Mouse (Mus musculus): ENCODE results near the gene Dusp28. TPM values are rescaled to one million over a fixed set of nuclear protein-coding genes. Genes with fewer than 3 reads are reported as not detected.
"Not testable (repeated sequence)": the region's sequence is repeated elsewhere in the genome, so short reads cannot be mapped to it uniquely, and the experiment has no call there.

Gene Dusp28
- polyA plus RNA-seq, 1 experiment from 2014 or later, result 1.2 TPM

GRCm38 (mm10) chr1:92939746-92940145 lies 33.0 kb downstream of the Dusp28 start:
- Histone ChIP-seq H3K27ac (no peak overlapping the region), H3K36me3 (ENCODE audit: inconsistent target) (peaks cover 49% of the 10 kb centered on the region), H3K79me2 (ENCODE audit: inconsistent target) (peaks cover 23% of the 10 kb centered on the region; the same call in 1 of the 2 replicates), H3K4me3 (ENCODE audit: inconsistent target) (no peak overlapping the region)
- WGBS (ENCODE audit: missing documents), result 96% methylated on average over 4 of the region's 4 CpGs

GRCm38 (mm10) chr1:92943219-92943989 lies 36.6 kb downstream of the Dusp28 start:
- WGBS (ENCODE audit: missing documents), result 90% methylated on average over 19 of the region's 19 CpGs
- Histone ChIP-seq H3K27ac (no peak overlapping the region), H3K79me2 (ENCODE audit: inconsistent target) (no peaks in the 10 kb centered on the region), H3K36me3 (ENCODE audit: inconsistent target) (peaks cover 75% of the 10 kb centered on the region), H3K4me3 (ENCODE audit: inconsistent target) (no peak overlapping the region)

GRCm38 (mm10) chr1:92947966-92948365 lies 41.2 kb downstream of the Dusp28 start:
- Histone ChIP-seq H3K4me3 (ENCODE audit: inconsistent target) (no peak overlapping the region), H3K79me2 (ENCODE audit: inconsistent target) (no peaks in the 10 kb centered on the region), H3K27ac (no peak overlapping the region), H3K36me3 (ENCODE audit: inconsistent target) (peaks cover 42% of the 10 kb centered on the region)
- 96% methylated on average over 3 of the region's 3 CpGs for WGBS (ENCODE audit: missing documents)

- Histone ChIP-seq H3K27ac (no peak overlapping the region), H3K36me3 (ENCODE audit: inconsistent target) (peaks cover 28% of the 10 kb centered on the region), H3K79me2 (ENCODE audit: inconsistent target) (no peaks in the 10 kb centered on the region), H3K4me3 (ENCODE audit: inconsistent target) (no peak overlapping the region)
- 71% methylated on average over 6 of the region's 6 CpGs for WGBS (ENCODE audit: missing documents)
Observed at GRCm38 (mm10) chr1:92949426-92949825, 42.6 kb downstream of the Dusp28 start.

GRCm38 (mm10) chr1:92950607-92951006 lies 43.8 kb downstream of the Dusp28 start, which contains the start of gene Gpr35:
Gene Gpr35 (plus strand): TSS chr1:92950865.
- no peak within 1 kb of the TSS for H3K27ac ChIP-seq
- no peak within 1 kb of the TSS for H3K4me3 ChIP-seq (ENCODE audit: inconsistent target)
- H3K36me3 ChIP-seq (ENCODE audit: inconsistent target), result peaks cover 17% of the 10 kb centered on the region; the same call in 1 of the 2 replicates
- WGBS (ENCODE audit: missing documents), result 76% methylated on average over 5 of the region's 5 CpGs
- H3K79me2 ChIP-seq (ENCODE audit: inconsistent target), result no peaks in the 10 kb centered on the region

- WGBS (ENCODE audit: missing documents), result 95% methylated on average over 2 of the region's 2 CpGs
- H3K4me3 ChIP-seq (ENCODE audit: inconsistent target), result no peak overlapping the region
- no peaks in the 10 kb centered on the region for H3K36me3 ChIP-seq (ENCODE audit: inconsistent target)
- H3K79me2 ChIP-seq (ENCODE audit: inconsistent target), result no peaks in the 10 kb centered on the region
- H3K27ac ChIP-seq, result no peak overlapping the region
Observed at GRCm38 (mm10) chr1:92953641-92954040, 46.9 kb downstream of the Dusp28 start.

- not testable (repeated sequence) for H3K4me3 ChIP-seq (ENCODE audit: inconsistent target); H3K79me2 ChIP-seq (ENCODE audit: inconsistent target)
- 2% methylated on average over 11 of the region's 11 CpGs for WGBS (ENCODE audit: missing documents)
Observed at GRCm38 (mm10) chr1:92956571-92957335, 50.0 kb downstream of the Dusp28 start.

More at GRCm38 (mm10) chr1:92956571-92957335, 50.0 kb downstream of the Dusp28 start:
- not testable (repeated sequence) for H3K27ac ChIP-seq; H3K36me3 ChIP-seq (ENCODE audit: inconsistent target)

Other genes starting within 250 kb of the Dusp28 start
- gene Gpc1, start 75.3 kb upstream of the Dusp28 start, polyA plus RNA-seq (2018), result 0.30 to 2.0 TPM (median 0.53 TPM) in 3 replicates
- 0.10 to 0.14 TPM (median 0.14 TPM) in 3 replicates for gene Ankmy1, start 4.1 kb upstream of the Dusp28 start, polyA plus RNA-seq (2018)
- gene Rnpepl1, start 3.8 kb downstream of the Dusp28 start, polyA plus RNA-seq (2018), result 45.2 to 67.8 TPM (median 46.2 TPM) in 3 replicates
- 2.8 to 9.3 TPM (median 7.1 TPM) in 3 replicates for gene Capn10, start 27.4 kb downstream of the Dusp28 start, polyA plus RNA-seq (2018)
- gene Gpr35, start 43.9 kb downstream of the Dusp28 start, polyA plus RNA-seq (2018), result 4.5 to 16.1 TPM (median 7.7 TPM) in 3 replicates
- not detected in 3 replicates for gene Aqp12, start 99.4 kb downstream of the Dusp28 start, polyA plus RNA-seq (2018)
- 0.25 to 2.8 TPM (median 0.27 TPM) in 3 replicates for gene Kif1a, start 195.0 kb downstream of the Dusp28 start, polyA plus RNA-seq (2018)
- gene Agxt, start 228.3 kb downstream of the Dusp28 start, polyA plus RNA-seq (2018), result not detected in 3 replicates